Mouse (Mus musculus) small intestine, adult 2 months (tissue): ENCODE data around the gene Tjp1.

Experiments used
- CTCF ChIP-seq: fragments of 200-500 bp; IDR thresholded peaks from 2 replicates; pipeline ENCODE4 v1.5.1; 2012; ENCODE audit warnings: low read depth, mild to moderate bottlenecking, control low read depth, inconsistent platforms, low read length, moderate library complexity, mixed read lengths; ENCODE audit not compliant: insufficient replicate concordance, insufficient read length; ENCODE audit errors: extremely low read depth
- POLR2A ChIP-seq: fragments of 200-500 bp; IDR thresholded peaks from 2 replicates; pipeline ENCODE4 v1.6.1; 2012; ENCODE audit warnings: low read depth, mild to moderate bottlenecking, control low read depth, inconsistent platforms, low read length, moderate library complexity

GRCm38 (mm10) chr7:65249656-65250055 lies 277.9 kb downstream of the Tjp1 start:
- TF ChIP-seq CTCF (no peak), POLR2A (no peak)
